Mouse (Mus musculus) thymus, adult 2 months (tissue): Measurements from ENCODE around the gene Gm17359.

ENCODE experiments used
- CTCF ChIP-seq: fragments of 200-500 bp; IDR thresholded peaks from 2 replicates; pipeline ENCODE4 v1.5.1; 2012; ENCODE audit warnings: mild to moderate bottlenecking, control low read depth, low read length, moderate library complexity, borderline replicate concordance; ENCODE audit not compliant: control insufficient read depth, poor library complexity, insufficient read depth; ENCODE audit errors: extremely low read depth
- POLR2A ChIP-seq: fragments of 200-500 bp; IDR thresholded peaks from 2 replicates; pipeline ENCODE4 v1.6.1; 2012; ENCODE audit warnings: mild to moderate bottlenecking, low read length, control low read depth, moderate library complexity; ENCODE audit not compliant: control insufficient read depth, poor library complexity, insufficient read depth; ENCODE audit errors: extremely low read depth

DNA sequence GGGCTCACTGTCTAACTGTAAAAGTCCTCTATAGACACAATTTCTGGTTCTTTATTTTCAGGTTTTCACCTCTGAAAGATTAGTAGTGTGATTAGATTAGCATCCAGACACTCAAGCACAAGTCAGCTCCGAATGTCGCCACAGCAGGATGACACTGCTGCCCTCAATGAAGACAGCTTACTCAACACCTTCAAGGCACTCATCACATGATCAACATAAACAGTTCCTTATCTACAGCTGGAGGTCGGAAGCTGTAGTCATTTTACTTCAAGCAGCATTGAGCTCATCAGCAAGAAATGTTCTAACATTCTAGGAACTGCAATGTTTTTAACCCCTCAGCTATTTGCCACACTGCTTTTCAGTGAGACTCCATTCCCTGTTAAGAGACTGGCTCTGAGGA, 155.2 kb downstream of the Gm17359 start:
- TF ChIP-seq CTCF (no peak), POLR2A (no peak)
